Mouse (Mus musculus) spleen, postnatal 10 days (tissue): ENCODE measurements around the gene Flt3.

Experiments
- DNase-seq, 2 experiments: peaks; one replicate each; pipeline ENCODE4 v3.0.0; 2021 to 2022; ENCODE audit warnings: low spot score in 2 of 2

The Flt3 gene

GRCm38 (mm10) chr5:147354985-147355384, 45.3 kb downstream of the Flt3 start:
- DNase-seq, result no peak

GRCm38 (mm10) chr5:147354161-147354780, 46.0 kb downstream of the Flt3 start:
- DNase-seq, result peak in 1 of 2 experiments; percentile 42

- DNase-seq, result peak in 1 of 2 experiments; percentile 31
Measured at GRCm38 (mm10) chr5:147351931-147352330, 48.4 kb downstream of the Flt3 start.

- DNase-seq, result no peak
Measured at GRCm38 (mm10) chr5:147345981-147346380, 54.3 kb downstream of the Flt3 start.

- DNase-seq, result no peak
Measured at GRCm38 (mm10) chr5:147343904-147344303, 56.4 kb downstream of the Flt3 start.

- no peak for DNase-seq
Measured at GRCm38 (mm10) chr5:147342901-147343300, 57.4 kb downstream of the Flt3 start.

- peak; percentile 27 to 60 for DNase-seq
Measured at GRCm38 (mm10) chr5:147340741-147341414, 59.4 kb downstream of the Flt3 start.

- DNase-seq, result peak in 1 of 2 experiments; percentile 38
Measured at GRCm38 (mm10) chr5:147339560-147339959, 60.7 kb downstream of the Flt3 start.

- DNase-seq, result peak in 1 of 2 experiments; percentile 28
Measured at GRCm38 (mm10) chr5:147338967-147339366, 61.3 kb downstream of the Flt3 start.

GRCm38 (mm10) chr5:147332711-147333110, 67.6 kb downstream of the Flt3 start:
- no peak for DNase-seq

- DNase-seq, result peak; percentile 54 to 83
Measured at GRCm38 (mm10) chr5:147331547-147331946, 68.7 kb downstream of the Flt3 start.

GRCm38 (mm10) chr5:147329946-147330345, 70.3 kb downstream of the Flt3 start:
- DNase-seq, result no peak

- no peak for DNase-seq
Measured at GRCm38 (mm10) chr5:147327636-147328035, 72.7 kb downstream of the Flt3 start.

- DNase-seq, result no peak
Measured at GRCm38 (mm10) chr5:147325931-147326330, 74.4 kb downstream of the Flt3 start.

GRCm38 (mm10) chr5:147323237-147323917, 76.9 kb downstream of the Flt3 start:
- peak; percentile 66 to 87 for DNase-seq

GRCm38 (mm10) chr5:147322183-147322582, 78.1 kb downstream of the Flt3 start, which contains the start of gene Urad:
TSS of gene Urad (minus strand) at chr5:147322440.
- DNase-seq, result no peak

GRCm38 (mm10) chr5:147319653-147320052, 80.6 kb downstream of the Flt3 start:
- no peak for DNase-seq

- no peak for DNase-seq
Measured at GRCm38 (mm10) chr5:147317991-147318390, 82.3 kb downstream of the Flt3 start.

- no peak for DNase-seq
Measured at GRCm38 (mm10) chr5:147317321-147317720, 83.0 kb downstream of the Flt3 start.

GRCm38 (mm10) chr5:147315432-147316075, 84.7 kb downstream of the Flt3 start:
- no peak for DNase-seq

GRCm38 (mm10) chr5:147314646-147315431, 85.5 kb downstream of the Flt3 start:
- DNase-seq, result no peak
